Mouse (Mus musculus) embryonic facial prominence, embryonic 10.5 days (tissue): ENCODE measurements around the gene Auh. TPM values are rescaled to one million over a fixed set of nuclear protein-coding genes. Genes with fewer than 3 reads are reported as not detected.

ENCODE experiments used
- DNase-seq: peaks from one replicate; pipeline ENCODE4 v3.0.0-alpha.2; 2017; ENCODE audit warnings: low spot score
- H3K27ac ChIP-seq: fragments of 300-500 bp; sonication (generic); replicated peaks from 2 replicates; pipeline ENCODE4 v1.5.1; 2016; ENCODE audit warnings: mild to moderate bottlenecking
- H3K27me3 ChIP-seq: fragments of 300-500 bp; sonication (generic); replicated peaks from 2 replicates; pipeline ENCODE4 v1.6.1; 2016; ENCODE audit warnings: low read depth, mild to moderate bottlenecking; ENCODE audit not compliant: poor library complexity, severe bottlenecking
- H3K36me3 ChIP-seq: fragments of 300-500 bp; sonication (generic); replicated peaks from 2 replicates; pipeline ENCODE4 v1.6.1; 2016; ENCODE audit warnings: mild to moderate bottlenecking, moderate library complexity
- H3K4me1 ChIP-seq: fragments of 300-500 bp; sonication (generic); 2 replicates; pipeline ENCODE4 v1.6.1; 2016
- H3K4me3 ChIP-seq: fragments of 300-500 bp; sonication (generic); 2 replicates; pipeline ENCODE4 v1.5.1; 2016; ENCODE audit warnings: mild to moderate bottlenecking, moderate library complexity
- H3K9me3 ChIP-seq: fragments of 300-500 bp; sonication (generic); 2 replicates; pipeline ENCODE4 v1.6.1; 2016; ENCODE audit warnings: mild to moderate bottlenecking
- WGBS: fragments of 180-500 bp; shearing (Covaris S2); methylation state at CpG from one replicate; pipeline ENCODE4 v1.1.7; 2016; 5-methylcytosine and 5-hydroxymethylcytosine counted together
- polyA plus RNA-seq: library from polyadenylated mRNA; unstranded; fragments of >200 nt; fragmentation: Nextera tagmentation; extraction: Ambion mirVana; gene quantifications from 2 replicates; pipeline ENCODE4 v1.2.1, GENCODE M21; 2016

The Auh gene
- polyA plus RNA-seq, 1 experiment from 2014 or later: 32.9 TPM

- DNase-seq: no peak
These were observed 63.3 kb downstream of the Auh start for GRCm38 (mm10) chr13:52866005-52866792.

DNA sequence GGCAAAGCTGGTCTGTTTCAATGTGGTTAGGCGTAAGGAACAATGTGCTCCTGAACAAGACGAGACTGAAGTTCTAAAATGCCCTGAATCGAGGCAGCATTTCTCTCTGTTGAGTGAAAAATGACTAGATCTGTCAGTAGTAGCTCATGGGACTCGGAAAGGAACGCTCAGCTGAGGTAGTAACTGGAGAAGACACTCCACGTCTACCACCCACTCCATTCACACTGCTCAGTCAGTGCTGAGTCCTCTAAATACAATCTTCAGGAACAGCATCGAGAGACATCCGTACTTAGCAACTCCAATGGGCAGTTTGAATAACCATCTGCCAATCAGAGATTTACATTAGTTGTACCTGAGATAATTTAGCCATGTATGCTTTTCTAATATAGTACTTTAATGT is 66.0 kb downstream of the Auh start:
- Histone ChIP-seq H3K27me3 (no peaks in the 10 kb centered on the region), H3K27ac (no peak overlapping the region), H3K4me1 (peaks cover 22% of the 10 kb centered on the region), H3K36me3 (no peaks in the 10 kb centered on the region), H3K9me3 (no peaks in the 10 kb centered on the region), H3K4me3 (no peak overlapping the region)
- no peak for DNase-seq
- WGBS: 89% methylated on average over 8 of the region's 8 CpGs

More at GRCm38 (mm10) chr13:52866005-52866792, 63.3 kb downstream of the Auh start:
- H3K27ac ChIP-seq: no peak overlapping the region
- WGBS: 56% methylated on average over 15 of the region's 15 CpGs
- no peaks in the 10 kb centered on the region for H3K9me3 ChIP-seq
- H3K27me3 ChIP-seq: no peaks in the 10 kb centered on the region
- no peaks in the 10 kb centered on the region for H3K36me3 ChIP-seq
- H3K4me1 ChIP-seq: peaks cover 34% of the 10 kb centered on the region
- no peak overlapping the region for H3K4me3 ChIP-seq

DNA sequence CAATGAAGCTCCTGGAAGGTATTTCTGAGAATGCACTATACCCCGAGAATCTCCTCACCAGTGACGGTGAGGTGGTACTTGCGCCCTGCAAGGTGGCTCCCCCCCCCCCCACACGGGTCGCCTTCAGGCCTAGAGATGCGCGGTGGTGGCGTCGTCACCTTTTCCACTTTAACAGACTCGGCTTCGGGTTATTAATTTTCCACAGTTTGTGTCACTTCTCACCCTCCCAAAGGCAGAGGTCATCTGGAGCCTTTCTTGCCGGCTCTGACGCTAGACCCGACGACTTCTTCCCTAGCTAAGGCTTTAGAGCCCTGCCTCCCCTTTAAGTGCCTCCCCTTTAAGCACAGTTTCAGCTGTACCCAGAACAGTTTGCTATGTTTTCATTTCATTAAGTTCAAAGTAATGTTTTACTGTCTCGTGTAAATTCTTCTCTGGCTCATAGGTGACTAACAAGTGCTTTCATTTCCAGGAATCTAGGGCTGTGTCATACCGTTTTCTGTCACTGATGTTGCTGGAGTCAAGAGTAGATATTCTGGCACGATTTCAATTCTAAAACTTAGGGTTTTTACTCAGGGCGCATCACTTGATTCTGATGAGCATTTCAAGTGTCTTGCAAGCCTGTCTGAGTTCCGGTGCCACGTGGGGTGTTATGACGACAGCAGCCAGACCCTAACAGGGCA is 69.3 kb downstream of the Auh start:
- 83% methylated on average over 22 of the region's 22 CpGs for WGBS
- Histone ChIP-seq H3K27ac (no peak overlapping the region), H3K9me3 (no peaks in the 10 kb centered on the region), H3K4me1 (peaks cover 6% of the 10 kb centered on the region; the same call in 1 of the 2 replicates), H3K27me3 (no peaks in the 10 kb centered on the region), H3K36me3 (no peaks in the 10 kb centered on the region), H3K4me3 (no peak overlapping the region)
- DNase-seq: no peak

DNA sequence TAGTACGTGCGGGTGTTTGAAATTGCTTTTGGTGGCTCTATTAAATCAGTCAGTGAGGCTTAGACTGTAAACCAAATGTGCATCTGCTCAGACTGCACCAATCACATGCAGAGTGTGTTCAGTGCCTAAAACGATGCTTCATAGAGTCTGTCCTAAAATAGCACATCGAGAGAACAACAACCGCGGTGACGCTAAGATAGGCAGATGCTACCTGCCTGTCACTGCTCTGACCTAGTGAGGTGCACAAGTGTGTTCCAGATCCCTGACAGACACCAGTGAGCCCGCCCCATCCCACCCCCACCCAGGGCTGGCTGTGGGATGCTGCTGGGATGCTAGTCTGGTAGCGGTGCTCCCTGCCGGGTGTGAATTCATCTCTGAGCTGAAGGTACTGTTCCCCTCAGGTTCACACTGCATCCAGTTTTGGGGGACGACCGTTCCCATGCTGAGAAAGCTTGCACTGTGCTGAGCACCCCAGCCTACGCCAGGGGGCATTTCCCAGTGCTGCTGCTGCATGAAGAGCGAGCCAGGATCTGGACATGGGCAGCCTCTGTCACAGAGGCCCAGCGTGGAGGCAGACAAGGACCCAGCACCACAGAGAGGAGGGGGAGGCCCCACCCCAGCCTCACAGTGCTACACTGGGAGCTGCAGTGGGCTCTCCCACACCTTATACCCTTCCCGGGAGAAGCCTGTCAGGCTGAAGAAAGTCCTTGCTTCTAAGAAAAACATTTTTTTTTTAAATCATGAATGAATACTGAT is 70.2 kb downstream of the Auh start:
- H3K27ac ChIP-seq: no peak overlapping the region
- H3K4me3 ChIP-seq: no peak overlapping the region
- H3K9me3 ChIP-seq: no peaks in the 10 kb centered on the region
- no peaks in the 10 kb centered on the region for H3K36me3 ChIP-seq
- peaks cover 13% of the 10 kb centered on the region for H3K4me1 ChIP-seq
- no peaks in the 10 kb centered on the region for H3K27me3 ChIP-seq
- WGBS: 77% methylated on average over 16 of the region's 16 CpGs
- DNase-seq: no peak

DNA sequence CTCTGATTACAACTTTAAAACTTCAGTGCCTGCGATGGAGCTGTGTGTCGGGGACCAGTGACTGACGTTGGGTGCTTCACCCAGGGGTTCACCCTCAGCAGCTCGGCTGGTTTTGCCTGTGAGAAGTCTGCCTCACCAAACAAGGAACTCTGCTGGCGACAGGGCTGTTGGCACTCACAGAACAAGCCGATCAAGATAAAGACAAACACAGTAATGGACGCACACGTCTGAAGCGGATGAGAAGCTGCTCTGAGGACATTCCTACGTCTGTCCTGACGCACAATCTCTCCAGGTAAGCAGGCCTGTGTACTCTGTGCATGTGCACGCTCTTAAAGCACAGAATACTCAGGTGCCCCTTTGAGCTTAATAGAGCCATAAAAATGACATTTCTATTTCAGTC is 71.1 kb downstream of the Auh start:
- 90% methylated on average over 12 of the region's 12 CpGs for WGBS
- H3K4me3 ChIP-seq: no peak overlapping the region
- H3K36me3 ChIP-seq: no peaks in the 10 kb centered on the region
- H3K4me1 ChIP-seq: peaks cover 22% of the 10 kb centered on the region
- no peaks in the 10 kb centered on the region for H3K9me3 ChIP-seq
- no peak for DNase-seq
- no peak overlapping the region for H3K27ac ChIP-seq
- no peaks in the 10 kb centered on the region for H3K27me3 ChIP-seq

- Histone ChIP-seq H3K4me3 (no peak overlapping the region), H3K36me3 (peaks cover 1% of the 10 kb centered on the region; the same call in 1 of the 2 replicates), H3K4me1 (peaks cover 24% of the 10 kb centered on the region), H3K27ac (no peak overlapping the region), H3K9me3 (no peaks in the 10 kb centered on the region), H3K27me3 (no peaks in the 10 kb centered on the region)
- 92% methylated on average over 5 of the region's 5 CpGs for WGBS
- no peak for DNase-seq
These were observed 71.7 kb downstream of the Auh start for GRCm38 (mm10) chr13:52857781-52858180.

- DNase-seq: peak; percentile 72
- Histone ChIP-seq H3K4me1 (peaks cover 33% of the 10 kb centered on the region), H3K27me3 (no peaks in the 10 kb centered on the region), H3K4me3 (no peak overlapping the region), H3K27ac (peak overlapping the region; percentile 44; the same call in 1 of the 2 replicates), H3K36me3 (peaks cover 3% of the 10 kb centered on the region; the same call in 1 of the 2 replicates), H3K9me3 (no peaks in the 10 kb centered on the region)
- WGBS: 24% methylated on average over 1 of the region's 1 CpGs
These were observed 75.9 kb downstream of the Auh start for GRCm38 (mm10) chr13:52853536-52853935.

- H3K4me1 ChIP-seq: peaks cover 42% of the 10 kb centered on the region
- no peak overlapping the region for H3K4me3 ChIP-seq
- H3K9me3 ChIP-seq: no peaks in the 10 kb centered on the region
- WGBS: 86% methylated on average over 4 of the region's 4 CpGs
- no peak overlapping the region for H3K27ac ChIP-seq
- no peak for DNase-seq
- H3K27me3 ChIP-seq: no peaks in the 10 kb centered on the region
- peaks cover 3% of the 10 kb centered on the region; the same call in 1 of the 2 replicates for H3K36me3 ChIP-seq
These were observed 77.6 kb downstream of the Auh start for GRCm38 (mm10) chr13:52851886-52852285.

GRCm38 (mm10) chr13:52850024-52850723 is 79.3 kb downstream of the Auh start:
- no peak for DNase-seq
- H3K27ac ChIP-seq: no peak overlapping the region
- H3K4me1 ChIP-seq: peaks cover 36% of the 10 kb centered on the region
- no peak overlapping the region for H3K4me3 ChIP-seq
- H3K9me3 ChIP-seq: no peaks in the 10 kb centered on the region
- 87% methylated on average over 15 of the region's 15 CpGs for WGBS
- peaks cover 3% of the 10 kb centered on the region; the same call in 1 of the 2 replicates for H3K36me3 ChIP-seq
- H3K27me3 ChIP-seq: no peaks in the 10 kb centered on the region

- H3K9me3 ChIP-seq: no peaks in the 10 kb centered on the region
- peaks cover 31% of the 10 kb centered on the region for H3K4me1 ChIP-seq
- no peaks in the 10 kb centered on the region for H3K27me3 ChIP-seq
- 0 out of 2 replicates have a peak overlapping the region, but pooled peaks have one; percentile 20 for H3K27ac ChIP-seq
- 93% methylated on average over 9 of the region's 9 CpGs for WGBS
- H3K36me3 ChIP-seq: peaks cover 3% of the 10 kb centered on the region; the same call in 1 of the 2 replicates
- H3K4me3 ChIP-seq: no peak overlapping the region
- DNase-seq: no peak
These were observed 80.1 kb downstream of the Auh start for GRCm38 (mm10) chr13:52849394-52849801.

GRCm38 (mm10) chr13:52847481-52847880 is 82.0 kb downstream of the Auh start:
- H3K4me1 ChIP-seq: peaks cover 25% of the 10 kb centered on the region
- 72% methylated on average over 8 of the region's 8 CpGs for WGBS
- H3K27me3 ChIP-seq: no peaks in the 10 kb centered on the region
- H3K4me3 ChIP-seq: no peak overlapping the region
- H3K27ac ChIP-seq: no peak overlapping the region
- no peaks in the 10 kb centered on the region for H3K36me3 ChIP-seq
- no peak for DNase-seq
- H3K9me3 ChIP-seq: no peaks in the 10 kb centered on the region

DNA sequence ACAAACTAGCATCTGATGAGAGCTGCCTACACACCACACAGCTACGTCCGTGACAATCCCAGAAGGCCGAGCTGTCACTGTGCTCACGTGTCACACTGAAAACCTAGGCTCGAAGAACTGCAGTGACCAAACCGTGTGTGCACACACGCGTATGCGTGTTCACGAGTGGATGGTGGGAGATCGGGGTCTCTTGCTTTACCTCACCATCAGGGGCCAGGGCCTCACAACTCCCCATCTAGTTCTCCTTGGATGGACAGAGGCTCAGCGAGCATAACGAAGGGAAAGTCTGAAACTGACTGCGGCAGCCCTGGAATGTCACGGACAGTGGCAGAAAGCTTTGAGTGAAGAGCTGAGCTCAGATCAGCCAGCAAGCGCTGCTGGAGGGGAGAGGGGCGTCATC is 82.4 kb downstream of the Auh start:
- no peak for DNase-seq
- peaks cover 26% of the 10 kb centered on the region for H3K4me1 ChIP-seq
- H3K36me3 ChIP-seq: no peaks in the 10 kb centered on the region
- no peak overlapping the region for H3K27ac ChIP-seq
- no peak overlapping the region for H3K4me3 ChIP-seq
- no peaks in the 10 kb centered on the region for H3K27me3 ChIP-seq
- H3K9me3 ChIP-seq: no peaks in the 10 kb centered on the region
- WGBS: 89% methylated on average over 17 of the region's 17 CpGs
